Mouse (Mus musculus): ENCODE measurements at regions not wholly inside any gene's neighbourhood (a gene's known extent, or its start where the extent isn't known, plus 50 kb on each side); places are given as distances from the start of the nearest gene placed in this dataset.
"Not testable (repeated sequence)": the region's sequence is repeated elsewhere in the genome, so short reads cannot be mapped to it uniquely, and the experiment has no call there.

- dilution Hi-C loops (cut with MboI; ENCODE audit: extremely low pct_ligation_motif_present, extremely low pct_unique_long_range_greater_than_20kb, low sequenced_read_pairs) (no loop called here), in situ Hi-C loops (cut with MboI; ENCODE audit: low pct_ligation_motif_present, low pct_unique_long_range_greater_than_20kb, low sequenced_read_pairs) (no loop called here)
- peak; percentile 63 for DNase-seq (ENCODE audit: extremely low read depth)
- H3K79me2 ChIP-seq (replicated peaks; ENCODE audit: control insufficient read depth, extremely low read depth, insufficient read depth, poor library complexity, severe bottlenecking), result no peaks in the 10 kb centered on the region
- no peak overlapping the region for H3K9ac ChIP-seq (ENCODE audit: insufficient read depth, low read depth)
- H3K4me3 ChIP-seq (replicated peaks in 1 of 3; ENCODE audit: low read depth in 2 of 3, low read length in 2 of 3, poor library complexity in 1 of 3), result no peak overlapping the region
- H3K9me3 ChIP-seq (replicated peaks; ENCODE audit: low read length), result no peaks in the 10 kb centered on the region
- H3K4me1 ChIP-seq (ENCODE audit: control insufficient read depth in 1 of 2, insufficient read depth in 2 of 2), result no peaks in the 10 kb centered on the region
- H3K36me3 ChIP-seq (replicated peaks in 1 of 2; ENCODE audit: control insufficient read depth in 1 of 2, insufficient read depth in 1 of 2, low read length in 1 of 2), result no peaks in the 10 kb centered on the region
- H3K27ac ChIP-seq (ENCODE audit: insufficient read depth, low read depth), result no peak overlapping the region
- no peaks in the 10 kb centered on the region for H3K27me3 ChIP-seq (replicated peaks)
- no peak overlapping the region for H3K4me2 ChIP-seq (ENCODE audit: insufficient read depth, low read depth, poor library complexity, severe bottlenecking)
- TF ChIP-seq RCOR1 (conservative IDR thresholded peaks at IDR 0.05; ENCODE audit: low read depth, low read length) (no peak), ZNF384 (IDR thresholded peaks at IDR 0.05; ENCODE audit: low read depth, low read length) (0 out of 2 replicates have a peak, but pooled peaks have one; percentile 26), JUN (IDR thresholded peaks at IDR 0.05; ENCODE audit: insufficient read depth, low read depth, low read length) (no peak), RAD21 (IDR thresholded peaks at IDR 0.05; ENCODE audit: low read depth, low read length) (peak; percentile 59), UBTF (IDR thresholded peaks at IDR 0.05; ENCODE audit: low read depth, low read length) (no peak), SMC3 (IDR thresholded peaks at IDR 0.05; ENCODE audit: low read depth, low read length) (peak; percentile 38), CTCF (conservative IDR thresholded peaks at IDR 0.05 in 1 of 2, IDR thresholded peaks at IDR 0.05 in 1 of 2; ENCODE audit: low read depth in 2 of 2, low read length in 2 of 2) (peak; percentile 14 to 62; a peak in 3 of 4 replicates), MYC (IDR thresholded peaks at IDR 0.05; ENCODE audit: low read depth, low read length) (no peak)
These were observed 68.4 kb upstream of the Smarcad1 start for GRCm38 (mm10) chr6:64973968-64974367.

- in situ Hi-C loops (cut with MboI; ENCODE audit: low pct_ligation_motif_present, low pct_unique_long_range_greater_than_20kb, low sequenced_read_pairs); H3K79me2 ChIP-seq (replicated peaks; ENCODE audit: control insufficient read depth, extremely low read depth, insufficient read depth, poor library complexity, severe bottlenecking); H3K4me3 ChIP-seq (replicated peaks in 1 of 3; ENCODE audit: low read depth in 2 of 3, low read length in 2 of 3, poor library complexity in 1 of 3); H3K27ac ChIP-seq (ENCODE audit: insufficient read depth, low read depth); H3K4me1 ChIP-seq (ENCODE audit: control insufficient read depth in 1 of 2, insufficient read depth in 2 of 2); H3K4me2 ChIP-seq (ENCODE audit: insufficient read depth, low read depth, poor library complexity, severe bottlenecking); H3K9me3 ChIP-seq (replicated peaks; ENCODE audit: low read length); H3K27me3 ChIP-seq (replicated peaks); H3K9ac ChIP-seq (ENCODE audit: insufficient read depth, low read depth); DNase-seq (ENCODE audit: extremely low read depth); H3K36me3 ChIP-seq (replicated peaks in 1 of 2; ENCODE audit: control insufficient read depth in 1 of 2, insufficient read depth in 1 of 2, low read length in 1 of 2); dilution Hi-C loops (cut with MboI; ENCODE audit: extremely low pct_ligation_motif_present, extremely low pct_unique_long_range_greater_than_20kb, low sequenced_read_pairs): not testable (repeated sequence)
These were observed 67.9 kb upstream of the Smarcad1 start for GRCm38 (mm10) chr6:64974453-64974852.

DNA sequence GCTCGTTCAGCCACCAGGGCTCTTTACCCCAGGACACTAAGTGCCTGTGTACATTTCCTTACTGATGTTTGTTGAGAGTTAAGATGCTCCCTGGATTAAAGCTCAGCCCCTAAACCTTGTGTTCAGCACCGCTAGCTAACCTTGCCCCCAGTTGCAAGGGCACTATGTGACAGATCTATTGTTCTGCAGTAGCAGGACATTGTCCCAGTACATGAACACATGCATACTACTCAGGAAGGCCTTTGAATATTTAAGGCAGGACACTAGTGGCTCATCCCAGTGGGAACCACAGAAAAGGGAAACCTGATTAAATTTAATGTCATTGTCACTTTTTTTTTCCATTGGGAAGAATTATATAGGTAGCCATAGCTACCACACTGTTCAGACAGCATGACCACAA is 60.3 kb upstream of the Smarcad1 start:
- no peak overlapping the region for H3K4me3 ChIP-seq (replicated peaks in 1 of 3; ENCODE audit: low read depth in 2 of 3, low read length in 2 of 3, poor library complexity in 1 of 3)
- H3K36me3 ChIP-seq (replicated peaks in 1 of 2; ENCODE audit: control insufficient read depth in 1 of 2, insufficient read depth in 1 of 2, low read length in 1 of 2), result no peaks in the 10 kb centered on the region
- no peak for TF ChIP-seq RAD21 (IDR thresholded peaks at IDR 0.05; ENCODE audit: low read depth, low read length)
- no peak for TF ChIP-seq TCF12 (IDR thresholded peaks at IDR 0.05; ENCODE audit: low read depth, low read length)
- no peak for TF ChIP-seq MXI1 (IDR thresholded peaks at IDR 0.05; ENCODE audit: low read depth, low read length)
- no peak for TF ChIP-seq SIN3A (IDR thresholded peaks at IDR 0.05; ENCODE audit: low read length)
- no peak for TF ChIP-seq ELF1 (IDR thresholded peaks at IDR 0.05; ENCODE audit: low read depth, low read length)
- no peak for TF ChIP-seq MAZ (IDR thresholded peaks at IDR 0.05; ENCODE audit: low read depth, low read length)
- no peak for TF ChIP-seq ETS1 (conservative IDR thresholded peaks at IDR 0.05; ENCODE audit: low read depth, low read length)
- no peak for DNase-seq (ENCODE audit: extremely low read depth)
- H3K79me2 ChIP-seq (replicated peaks; ENCODE audit: control insufficient read depth, extremely low read depth, insufficient read depth, poor library complexity, severe bottlenecking), result no peaks in the 10 kb centered on the region
- H3K4me1 ChIP-seq (ENCODE audit: control insufficient read depth in 1 of 2, insufficient read depth in 2 of 2), result no peaks in the 10 kb centered on the region
- dilution Hi-C loops (cut with MboI; ENCODE audit: extremely low pct_ligation_motif_present, extremely low pct_unique_long_range_greater_than_20kb, low sequenced_read_pairs) (no loop called here), in situ Hi-C loops (cut with MboI; ENCODE audit: low pct_ligation_motif_present, low pct_unique_long_range_greater_than_20kb, low sequenced_read_pairs) (no loop called here)
- H3K27ac ChIP-seq (ENCODE audit: insufficient read depth, low read depth), result no peak overlapping the region
- H3K27me3 ChIP-seq (replicated peaks), result no peaks in the 10 kb centered on the region
- H3K9ac ChIP-seq (ENCODE audit: insufficient read depth, low read depth), result no peak overlapping the region
- no peak overlapping the region for H3K4me2 ChIP-seq (ENCODE audit: insufficient read depth, low read depth, poor library complexity, severe bottlenecking)
- H3K9me3 ChIP-seq (replicated peaks; ENCODE audit: low read length), result no peaks in the 10 kb centered on the region
